1 mouse cellular context compared by ENCODE assay signal in genomic region chr1:179969776-179970428, GRCm38 (mm10).
TF ChIP-seq lines count a peak whose summit lies in the region.

No protein-coding gene starts in this region.

TF ChIP-seq in CH12.LX, 34 proteins besides CTCF, POLR2A, EP300 and RAD21 (continued from another document):
- TF ChIP-seq MYC (IDR thresholded peaks at IDR 0.05; ENCODE audit: low read depth, low read length) = no peak
- no peak for TF ChIP-seq GABPA (IDR thresholded peaks at IDR 0.05; ENCODE audit: insufficient replicate concordance, low read depth, low read length)
- TF ChIP-seq TCF12 (IDR thresholded peaks at IDR 0.05; ENCODE audit: low read depth, low read length) = no peak
- TF ChIP-seq MAFK (IDR thresholded peaks at IDR 0.05; ENCODE audit: insufficient replicate concordance, low read length) = no peak
- no peak for TF ChIP-seq ZNF384 (IDR thresholded peaks at IDR 0.05; ENCODE audit: low read depth, low read length)
- no peak for TF ChIP-seq CHD2 (IDR thresholded peaks at IDR 0.05; ENCODE audit: low read length)
- no peak for TF ChIP-seq CHD1 (IDR thresholded peaks at IDR 0.05; ENCODE audit: low read depth, low read length)
- TF ChIP-seq E2F4 (IDR thresholded peaks at IDR 0.05; ENCODE audit: insufficient replicate concordance, low read depth, low read length) = no peak
- TF ChIP-seq JUND (conservative IDR thresholded peaks at IDR 0.05; ENCODE audit: low read depth, low read length) = no peak
- no peak for TF ChIP-seq RCOR1 (conservative IDR thresholded peaks at IDR 0.05; ENCODE audit: low read depth, low read length)
